Mouse (Mus musculus): ENCODE results near the gene Gm43517.

GRCm38 (mm10) chr12:49386081-49386805, 1.3 kb downstream of the Gm43517 start:
- no peak for TF ChIP-seq EP300 (IDR thresholded peaks at IDR 0.05; ENCODE audit: low read depth)
- no peak for TF ChIP-seq CTCF (IDR thresholded peaks at IDR 0.05; ENCODE audit: low read depth)

Data from liver, postnatal 0 days (tissue).